Mouse (Mus musculus) cerebellum, adult (tissue): ENCODE results near the gene Ap3b1.

ENCODE experiments used
- ATAC-seq: cut with Nextera tagmentation; 2 replicates; pipeline ENCODE4 v1.9.2; 2017; ENCODE audit warnings: mild to moderate bottlenecking, moderate library complexity, mixed read lengths; ENCODE audit not compliant: insufficient number of reproducible peaks, low FRiP score, low TSS enrichment

Ap3b1 gene

GRCm38 (mm10) chr13:94445103-94445502 is 86.3 kb downstream of the Ap3b1 start:
- no peak for ATAC-seq

GRCm38 (mm10) chr13:94447003-94447402 is 88.2 kb downstream of the Ap3b1 start:
- ATAC-seq, result no peak

GRCm38 (mm10) chr13:94449593-94449992 is 90.8 kb downstream of the Ap3b1 start:
- no peak for ATAC-seq

GRCm38 (mm10) chr13:94451229-94451628 is 92.5 kb downstream of the Ap3b1 start:
- no peak for ATAC-seq

GRCm38 (mm10) chr13:94454131-94454530 is 95.4 kb downstream of the Ap3b1 start:
- ATAC-seq, result no peak

- ATAC-seq, result no peak
Measured at GRCm38 (mm10) chr13:94459143-94459542, 100.4 kb downstream of the Ap3b1 start.

- ATAC-seq, result no peak
Measured at GRCm38 (mm10) chr13:94464221-94464620, 105.5 kb downstream of the Ap3b1 start.

GRCm38 (mm10) chr13:94468551-94468950 is 109.8 kb downstream of the Ap3b1 start:
- ATAC-seq, result no peak

- no peak for ATAC-seq
Measured at GRCm38 (mm10) chr13:94471009-94471672, 112.4 kb downstream of the Ap3b1 start.

- ATAC-seq, result no peak
Measured at GRCm38 (mm10) chr13:94476208-94476607, 117.4 kb downstream of the Ap3b1 start.

- no peak for ATAC-seq
Measured at GRCm38 (mm10) chr13:94480256-94480655, 121.5 kb downstream of the Ap3b1 start.

GRCm38 (mm10) chr13:94490684-94491083 is 131.9 kb downstream of the Ap3b1 start:
- ATAC-seq, result no peak

GRCm38 (mm10) chr13:94491159-94491558 is 132.4 kb downstream of the Ap3b1 start:
- no peak for ATAC-seq

- no peak for ATAC-seq
Measured at GRCm38 (mm10) chr13:94497521-94497920, 138.8 kb downstream of the Ap3b1 start.

GRCm38 (mm10) chr13:94506411-94506810 is 147.7 kb downstream of the Ap3b1 start:
- no peak for ATAC-seq

GRCm38 (mm10) chr13:94508344-94508743 is 149.6 kb downstream of the Ap3b1 start:
- no peak for ATAC-seq

GRCm38 (mm10) chr13:94513157-94513767 is 154.5 kb downstream of the Ap3b1 start:
- ATAC-seq, result no peak

GRCm38 (mm10) chr13:94513898-94514297 is 155.1 kb downstream of the Ap3b1 start:
- ATAC-seq, result no peak

GRCm38 (mm10) chr13:94514992-94515391 is 156.2 kb downstream of the Ap3b1 start:
- no peak for ATAC-seq

GRCm38 (mm10) chr13:94516532-94516931 is 157.8 kb downstream of the Ap3b1 start:
- ATAC-seq, result no peak

- ATAC-seq, result no peak
Measured at GRCm38 (mm10) chr13:94518176-94518575, 159.4 kb downstream of the Ap3b1 start.

- ATAC-seq, result no peak
Measured at GRCm38 (mm10) chr13:94519276-94519675, 160.5 kb downstream of the Ap3b1 start.
